Mouse (Mus musculus) small intestine, adult 2 months (tissue): Measurements from ENCODE around the gene Arpp21. TPM values are rescaled to one million over a fixed set of nuclear protein-coding genes. Genes with fewer than 3 reads are reported as not detected.

ENCODE experiments used
- H3K27ac ChIP-seq: fragments of 200-500 bp; 2 replicates; pipeline ENCODE4 v1.5.1; 2012; ENCODE audit warnings: low read depth, low read length, control low read depth, inconsistent platforms; ENCODE audit not compliant: insufficient read depth
- H3K27me3 ChIP-seq: fragments of 200-500 bp; 2 replicates; pipeline ENCODE4 v1.6.1; 2012; ENCODE audit warnings: mild to moderate bottlenecking, moderate library complexity, low read length, inconsistent platforms; ENCODE audit not compliant: control insufficient read depth, insufficient read depth
- H3K36me3 ChIP-seq: fragments of 200-500 bp; 2 replicates; pipeline ENCODE4 v1.6.1; 2012; ENCODE audit warnings: mild to moderate bottlenecking, low read length, control low read depth, inconsistent platforms; ENCODE audit not compliant: control insufficient read depth, insufficient read depth
- H3K4me1 ChIP-seq: fragments of 200-500 bp; 2 replicates; pipeline ENCODE4 v1.6.1; 2012; ENCODE audit warnings: low read length, inconsistent platforms, mixed read lengths; ENCODE audit not compliant: control insufficient read depth, insufficient read depth, insufficient read length
- H3K4me3 ChIP-seq: fragments of 200-500 bp; 2 replicates; pipeline ENCODE4 v1.5.1; 2012; ENCODE audit warnings: low read depth, mild to moderate bottlenecking, control low read depth, inconsistent platforms, low read length, moderate library complexity
- CTCF ChIP-seq: fragments of 200-500 bp; IDR thresholded peaks from 2 replicates; pipeline ENCODE4 v1.5.1; 2012; ENCODE audit warnings: low read depth, mild to moderate bottlenecking, control low read depth, inconsistent platforms, low read length, moderate library complexity, mixed read lengths; ENCODE audit not compliant: insufficient replicate concordance, insufficient read length; ENCODE audit errors: extremely low read depth
- POLR2A ChIP-seq: fragments of 200-500 bp; IDR thresholded peaks from 2 replicates; pipeline ENCODE4 v1.6.1; 2012; ENCODE audit warnings: low read depth, mild to moderate bottlenecking, control low read depth, inconsistent platforms, low read length, moderate library complexity
- WGBS: fragments of 180-500 bp; shearing (Covaris S2); methylation state at CpG from one replicate; pipeline ENCODE4 v1.1.7; 2018; 5-methylcytosine and 5-hydroxymethylcytosine counted together
- polyA plus RNA-seq: library from polyadenylated mRNA; depleted of rRNA; stranded (reverse); fragments of >200 nt; gene quantifications from 2 replicates; pipeline ENCODE4 v1.2.3, GENCODE M21; 2012

Gene Arpp21
- polyA plus RNA-seq, 1 experiment = 0.60 TPM

DNA sequence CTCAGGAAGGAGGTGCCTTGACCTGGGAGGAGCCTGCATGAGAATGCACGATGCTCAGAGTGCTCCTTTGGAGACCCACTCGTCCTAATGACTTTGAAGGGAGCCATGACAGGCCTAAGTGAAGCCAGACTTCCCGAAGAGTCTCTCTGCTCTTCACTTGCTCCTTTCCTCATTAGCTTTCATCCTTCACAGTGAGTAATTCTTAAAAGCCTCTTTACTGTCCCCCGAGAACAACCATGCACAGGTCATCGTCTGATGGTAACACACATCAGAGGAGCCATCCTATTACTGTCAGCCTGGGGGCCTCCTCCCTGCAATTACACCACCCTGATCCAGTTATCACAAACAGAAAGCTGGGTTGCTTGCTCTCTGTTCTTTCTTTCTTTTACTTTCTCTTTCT is 160.9 kb downstream of the Arpp21 start:
- Histone ChIP-seq H3K4me1 (no peaks in the 10 kb centered on the region), H3K27me3 (no peaks in the 10 kb centered on the region), H3K4me3 (no peak overlapping the region), H3K27ac (no peak overlapping the region), H3K36me3 (no peaks in the 10 kb centered on the region)
- TF ChIP-seq POLR2A (no peak), CTCF (no peak)
- WGBS = 62% methylated on average over 5 of the region's 5 CpGs

DNA sequence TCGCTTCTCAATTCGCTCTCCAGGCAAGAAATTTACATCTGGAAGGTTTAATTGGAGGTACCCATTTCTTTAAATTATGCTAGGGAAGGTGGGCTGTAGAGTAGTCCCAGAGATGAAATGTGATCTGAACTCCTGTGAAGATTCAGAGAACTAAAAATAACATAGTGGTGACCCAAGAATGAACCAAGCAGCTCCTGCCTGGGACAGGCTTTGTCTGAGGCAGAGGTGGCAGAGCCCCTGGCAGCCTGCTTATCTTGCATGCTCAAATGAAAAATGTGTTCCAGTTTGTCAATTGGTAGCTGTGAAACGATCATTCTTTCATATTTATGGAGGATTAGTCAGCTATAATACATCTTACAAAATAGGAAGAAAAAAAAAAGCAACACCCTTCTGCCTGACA is 164.4 kb downstream of the Arpp21 start:
- WGBS = 44% methylated on average over 3 of the region's 3 CpGs
- no peaks in the 10 kb centered on the region for H3K27me3 ChIP-seq
- H3K4me3 ChIP-seq = no peak overlapping the region
- H3K36me3 ChIP-seq = no peaks in the 10 kb centered on the region
- no peak for TF ChIP-seq POLR2A
- no peak for TF ChIP-seq CTCF
- H3K4me1 ChIP-seq = no peaks in the 10 kb centered on the region
- H3K27ac ChIP-seq = no peak overlapping the region

DNA sequence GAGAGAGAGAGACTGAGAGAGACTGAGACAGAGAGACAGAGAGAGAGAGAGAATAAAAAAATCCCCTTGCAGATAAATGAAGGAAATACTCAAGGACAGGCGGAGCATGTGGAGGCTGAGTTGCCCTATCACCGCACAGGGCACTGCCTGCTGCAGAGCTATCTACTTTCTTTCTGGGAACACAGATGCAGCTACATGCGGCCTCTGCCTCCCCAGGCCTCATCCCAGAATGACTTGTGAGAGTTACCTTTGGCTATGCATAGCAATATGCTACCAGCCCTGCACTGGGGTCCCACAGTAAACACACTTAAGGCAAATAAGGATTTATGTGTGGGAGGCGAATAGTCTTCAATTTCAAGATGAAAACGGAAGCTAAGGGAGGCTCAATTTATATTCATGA is 164.8 kb downstream of the Arpp21 start:
- 53% methylated on average over 5 of the region's 5 CpGs for WGBS
- no peaks in the 10 kb centered on the region for H3K27me3 ChIP-seq
- TF ChIP-seq CTCF = no peak
- H3K27ac ChIP-seq = no peak overlapping the region
- no peak overlapping the region for H3K4me3 ChIP-seq
- H3K36me3 ChIP-seq = no peaks in the 10 kb centered on the region
- no peaks in the 10 kb centered on the region for H3K4me1 ChIP-seq

DNA sequence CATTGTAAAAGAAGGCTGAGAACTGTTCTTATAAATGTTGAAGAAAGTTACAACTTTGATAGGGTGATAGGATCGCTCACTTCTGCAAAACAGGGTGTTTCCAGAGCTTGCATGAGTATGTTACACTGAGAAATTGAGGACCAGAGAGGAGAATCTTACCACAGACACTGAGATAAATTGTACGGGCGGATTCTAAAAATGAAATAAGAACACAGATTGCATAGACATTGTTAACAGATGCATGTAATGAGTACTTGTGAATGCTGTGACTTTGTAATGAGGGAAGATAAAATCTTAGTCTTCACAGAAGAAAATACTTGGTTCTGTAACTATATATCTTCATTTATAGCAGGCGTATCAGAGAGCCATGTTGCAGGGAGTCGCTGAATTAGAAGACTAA is 167.5 kb downstream of the Arpp21 start:
- no peaks in the 10 kb centered on the region for H3K4me1 ChIP-seq
- H3K27ac ChIP-seq = no peak overlapping the region
- no peaks in the 10 kb centered on the region for H3K27me3 ChIP-seq
- H3K4me3 ChIP-seq = no peak overlapping the region
- WGBS = 87% methylated on average over 5 of the region's 5 CpGs
- no peaks in the 10 kb centered on the region for H3K36me3 ChIP-seq
- TF ChIP-seq CTCF (no peak), POLR2A (no peak)

DNA sequence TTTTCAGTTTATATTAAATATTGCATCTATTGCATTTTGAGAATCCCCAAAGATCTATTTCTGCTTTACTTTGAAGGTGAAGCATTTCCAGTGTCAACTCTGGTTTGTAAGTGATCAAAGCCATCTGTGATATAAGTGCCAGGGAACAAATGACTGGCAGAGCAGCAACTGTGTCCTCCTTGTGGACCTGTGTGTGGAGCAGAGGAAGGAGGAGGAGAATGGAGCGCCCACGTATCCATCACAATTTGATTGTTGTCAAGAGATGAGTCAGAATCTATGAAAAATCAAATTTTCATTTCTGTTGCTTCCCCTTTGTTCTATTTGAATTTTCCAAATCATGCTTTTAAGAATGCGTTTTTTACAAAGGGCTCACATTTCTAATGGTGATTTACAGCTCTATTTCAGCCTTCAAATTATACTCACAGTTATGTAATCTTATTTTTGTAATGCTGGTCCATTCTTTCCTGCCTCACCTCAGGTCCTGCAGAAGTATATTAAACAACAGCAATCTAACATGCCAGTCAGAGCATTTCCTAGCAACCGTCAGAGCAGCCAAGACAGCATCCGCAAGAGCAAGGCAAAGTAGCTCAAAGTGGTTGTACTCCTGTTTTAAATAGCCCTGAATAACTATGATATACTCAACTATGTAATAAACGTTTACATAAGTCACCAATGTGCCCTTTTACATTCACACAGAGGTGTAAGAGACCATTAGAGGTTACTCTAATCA is 174.9 kb downstream of the Arpp21 start:
- TF ChIP-seq CTCF (no peak), POLR2A (no peak)
- Histone ChIP-seq H3K27me3 (no peaks in the 10 kb centered on the region), H3K4me3 (no peak overlapping the region), H3K4me1 (no peaks in the 10 kb centered on the region), H3K36me3 (no peaks in the 10 kb centered on the region), H3K27ac (no peak overlapping the region)
- 65% methylated on average over 6 of the region's 6 CpGs for WGBS

DNA sequence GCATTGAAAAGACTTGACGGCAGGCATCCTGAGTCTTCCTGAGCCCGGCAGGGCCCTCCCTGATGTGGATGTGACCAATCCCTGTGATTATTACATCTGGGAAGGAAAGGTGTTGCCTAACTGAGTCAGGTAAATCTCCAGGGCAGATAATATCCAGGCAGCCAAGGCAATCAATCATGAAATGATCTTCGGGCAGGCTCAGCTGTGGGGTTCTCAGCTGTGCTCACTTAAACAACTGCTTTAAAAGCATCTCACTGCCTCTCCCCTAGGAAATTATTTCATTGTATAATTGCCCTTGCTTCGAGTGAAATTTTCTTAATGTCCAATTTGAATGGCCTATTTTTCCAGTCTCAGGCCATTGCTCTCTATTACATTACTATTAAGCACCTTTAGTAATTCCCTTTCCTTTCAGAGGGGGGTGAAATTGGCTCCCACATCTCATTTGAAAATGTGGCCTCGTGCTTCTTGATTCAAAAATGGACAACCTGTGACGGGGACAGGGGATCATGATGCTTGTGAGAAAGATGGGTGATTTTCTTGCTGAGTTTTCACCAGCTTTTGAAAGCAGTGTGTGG is 180.8 kb downstream of the Arpp21 start:
- WGBS = 53% methylated on average over 6 of the region's 6 CpGs
- H3K4me3 ChIP-seq = no peak overlapping the region
- H3K27ac ChIP-seq = no peak overlapping the region
- no peaks in the 10 kb centered on the region for H3K27me3 ChIP-seq
- no peaks in the 10 kb centered on the region for H3K4me1 ChIP-seq
- TF ChIP-seq CTCF = no peak
- no peak for TF ChIP-seq POLR2A
- no peaks in the 10 kb centered on the region for H3K36me3 ChIP-seq

DNA sequence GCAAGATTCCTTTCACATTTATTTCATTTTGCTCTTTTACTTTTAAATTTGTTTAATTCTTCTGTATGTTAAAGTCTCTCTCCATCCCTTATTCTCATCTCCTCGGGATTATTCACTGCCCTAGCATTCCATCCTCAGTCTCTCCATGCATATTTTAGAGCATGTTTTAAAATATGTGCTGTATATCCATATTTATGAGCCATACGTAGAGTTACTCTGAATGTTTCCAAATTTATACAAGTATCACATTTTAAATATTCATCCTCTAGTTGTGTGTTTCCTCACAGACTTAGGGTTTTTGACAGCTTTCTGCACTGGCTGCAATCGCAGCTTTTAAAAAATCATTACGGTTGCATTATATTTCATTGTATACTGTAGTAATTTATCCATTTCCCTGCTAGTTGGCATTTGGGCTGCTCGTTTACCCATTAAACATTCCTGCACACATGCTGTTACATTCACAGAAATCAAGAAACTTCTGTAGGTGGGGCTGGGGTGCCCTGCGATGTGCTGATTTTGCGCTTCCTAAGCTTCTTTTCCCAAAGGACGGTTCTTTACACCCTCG is 187.8 kb downstream of the Arpp21 start:
- Histone ChIP-seq H3K27ac (no peak overlapping the region), H3K4me3 (no peak overlapping the region), H3K4me1 (no peaks in the 10 kb centered on the region), H3K27me3 (no peaks in the 10 kb centered on the region), H3K36me3 (no peaks in the 10 kb centered on the region)
- WGBS = 82% methylated on average over 9 of the region's 9 CpGs
- TF ChIP-seq CTCF (no peak), POLR2A (no peak)
